Mouse (Mus musculus) gastrocnemius, postnatal 4 days (tissue): ENCODE measurements around the gene Magt1. TPM values are rescaled to one million over a fixed set of nuclear protein-coding genes. Genes with fewer than 3 reads are reported as not detected.
"Not testable (repeated sequence)": the region's sequence is repeated elsewhere in the genome, so short reads cannot be mapped to it uniquely, and the experiment has no call there.

ENCODE experiments used
- DNase-seq, 2 experiments: peaks; one replicate each; pipeline ENCODE4 v3.0.0; 2021 to 2022; ENCODE audit warnings: low spot score in 2 of 2, mixed read lengths in 2 of 2
- total RNA-seq, 2 experiments: library from RNA; stranded (reverse); gene quantifications; 2 replicates each; pipeline ENCODE4 v1.2.3; 2021

The Magt1 gene
- total RNA-seq, 2 experiments from 2014 or later, result 36.7 to 37.3 TPM

DNA sequence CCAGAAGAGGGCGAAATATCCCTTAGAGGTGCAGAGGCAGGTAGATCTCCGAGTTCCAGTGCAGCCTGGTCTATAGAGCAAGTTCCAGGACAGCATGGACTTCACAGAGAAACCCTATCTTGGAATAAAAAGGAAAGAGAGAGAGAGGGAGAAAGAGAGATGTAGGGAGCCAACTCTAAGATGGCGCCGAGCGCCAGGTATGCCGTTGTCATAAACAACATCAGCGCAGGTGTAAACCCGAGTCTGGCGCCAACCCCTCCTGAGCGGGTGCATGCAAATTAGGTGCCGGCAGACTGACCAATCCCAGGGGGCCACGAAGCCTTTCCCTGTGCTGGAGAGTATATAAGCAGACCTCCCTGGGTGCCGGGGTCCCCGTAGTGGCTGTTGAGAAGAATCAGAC, 54.6 kb downstream of the Magt1 start:
- not testable (repeated sequence) for DNase-seq

GRCm38 (mm10) chrX:105953999-105954398, 57.7 kb downstream of the Magt1 start:
- DNase-seq, result no peak

- no peak for DNase-seq
Measured at GRCm38 (mm10) chrX:105946357-105946756, 65.3 kb downstream of the Magt1 start.

DNA sequence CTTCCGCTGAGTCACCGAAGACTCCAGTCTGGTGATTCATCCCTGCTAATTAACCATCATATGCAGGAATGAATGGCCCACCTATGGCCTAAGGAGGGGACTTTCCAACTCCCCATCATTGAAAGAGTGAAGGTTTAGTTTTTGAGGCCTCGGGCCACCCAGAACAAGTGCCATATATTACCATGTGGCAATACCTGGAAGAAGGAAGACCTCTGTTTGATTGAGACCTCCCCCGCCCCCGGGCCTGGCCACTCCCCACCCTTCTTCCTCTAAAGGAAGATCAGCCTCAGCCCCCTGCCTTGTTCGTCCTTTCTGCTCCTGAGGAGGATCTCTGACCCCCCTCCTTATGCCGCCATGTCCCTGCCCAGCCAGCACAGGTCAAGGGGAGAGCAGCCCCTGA, 72.5 kb downstream of the Magt1 start:
- no peak for DNase-seq

DNA sequence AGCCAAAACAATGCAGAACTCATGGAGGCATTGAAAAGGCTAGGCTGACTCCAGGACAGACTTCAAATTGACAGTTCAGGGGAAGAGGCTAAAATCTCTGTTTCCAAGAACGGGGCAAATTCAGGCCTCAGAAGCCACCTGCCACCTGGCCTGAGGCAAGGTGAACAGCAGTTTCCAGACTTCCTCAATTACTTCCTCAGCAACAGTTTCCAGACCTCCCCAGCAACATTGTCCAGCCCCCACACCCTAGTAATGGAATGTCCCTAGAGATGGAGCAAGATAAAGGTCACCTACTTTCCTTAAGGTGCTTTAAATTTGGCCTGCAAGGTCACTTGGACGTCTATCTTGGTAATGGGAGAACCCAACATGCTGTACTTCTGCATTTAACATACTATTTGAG, 74.0 kb downstream of the Magt1 start:
- no peak for DNase-seq

DNA sequence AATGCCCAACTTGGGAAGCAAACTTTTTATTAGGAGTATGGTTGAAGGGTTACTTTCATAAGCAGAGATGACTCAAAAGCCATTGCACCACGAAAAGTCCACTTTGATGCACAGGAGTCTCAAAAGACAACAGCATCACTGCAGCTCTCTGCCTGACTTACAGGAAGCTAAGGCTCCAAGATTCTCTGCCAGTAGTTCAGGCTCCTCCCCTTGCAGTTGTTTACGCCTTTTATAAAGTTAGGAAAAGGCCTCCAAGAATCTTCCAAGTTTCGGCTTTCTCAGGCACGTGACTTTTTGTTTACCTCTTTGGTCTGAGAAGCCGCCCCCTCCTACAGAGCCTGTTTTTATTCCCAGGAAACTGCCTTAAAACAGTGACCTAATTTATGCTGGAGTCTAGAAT, 77.4 kb downstream of the Magt1 start:
- no peak for DNase-seq

DNA sequence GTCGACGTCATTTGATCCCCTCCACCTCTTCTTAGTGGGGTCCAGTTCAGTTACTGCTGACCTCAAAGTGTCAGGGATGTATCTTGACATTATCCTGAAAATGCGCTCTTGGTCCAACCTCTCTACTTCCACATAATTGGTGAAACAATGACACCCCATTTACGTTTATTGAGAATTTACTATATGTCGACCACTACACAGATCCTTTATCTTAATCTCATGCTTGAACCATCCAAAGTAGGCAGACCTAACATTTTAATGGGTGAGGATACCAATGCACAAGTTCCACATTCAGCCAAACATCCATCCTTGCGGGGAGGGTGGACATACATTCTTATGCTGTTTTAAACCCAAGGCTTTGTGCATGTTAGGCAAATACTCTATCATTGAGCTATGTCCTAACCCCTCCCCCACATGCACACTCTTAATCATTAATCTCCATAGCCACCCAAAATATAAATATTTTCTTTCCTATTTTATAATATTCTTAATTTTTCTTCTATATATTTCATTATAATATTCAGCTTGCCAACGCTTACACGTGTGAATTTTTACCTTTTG, 82.1 kb downstream of the Magt1 start:
- no peak for DNase-seq

DNA sequence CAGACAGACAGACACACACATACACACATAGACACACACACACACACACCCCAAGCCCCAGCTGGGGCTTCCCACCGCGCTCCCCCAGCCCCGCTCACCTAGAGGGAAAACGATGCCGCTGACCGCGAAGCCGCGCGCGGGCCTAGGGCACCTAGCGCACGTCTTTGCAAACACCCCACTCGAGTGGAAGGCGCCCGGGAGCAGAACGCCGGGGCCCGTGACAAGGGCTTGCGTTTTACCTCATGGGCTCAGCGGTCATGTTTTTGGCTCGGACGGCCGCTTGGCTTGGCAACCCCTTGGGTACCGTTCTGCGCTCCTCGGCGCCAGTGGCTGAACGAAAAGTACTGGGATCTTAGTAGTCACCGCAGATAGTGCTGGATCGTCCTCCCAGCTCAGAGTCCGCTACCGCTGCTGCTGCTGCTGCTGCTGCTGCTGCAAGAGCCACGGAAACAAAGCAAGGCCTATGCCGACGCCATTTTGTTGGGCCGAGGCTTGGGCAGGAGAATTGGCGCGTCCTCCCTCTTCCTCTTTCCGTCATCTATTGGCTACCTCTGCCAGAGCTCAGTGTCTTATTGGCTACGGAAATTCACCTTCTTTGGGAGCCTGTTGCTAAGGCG, 82.7 kb downstream of the Magt1 start, which contains the start of gene Atrx:
Atrx (minus strand) TSS at position 543 of the 617 bp plus-strand sequence.
- DNase-seq, result peak; percentile 47 to 61

DNA sequence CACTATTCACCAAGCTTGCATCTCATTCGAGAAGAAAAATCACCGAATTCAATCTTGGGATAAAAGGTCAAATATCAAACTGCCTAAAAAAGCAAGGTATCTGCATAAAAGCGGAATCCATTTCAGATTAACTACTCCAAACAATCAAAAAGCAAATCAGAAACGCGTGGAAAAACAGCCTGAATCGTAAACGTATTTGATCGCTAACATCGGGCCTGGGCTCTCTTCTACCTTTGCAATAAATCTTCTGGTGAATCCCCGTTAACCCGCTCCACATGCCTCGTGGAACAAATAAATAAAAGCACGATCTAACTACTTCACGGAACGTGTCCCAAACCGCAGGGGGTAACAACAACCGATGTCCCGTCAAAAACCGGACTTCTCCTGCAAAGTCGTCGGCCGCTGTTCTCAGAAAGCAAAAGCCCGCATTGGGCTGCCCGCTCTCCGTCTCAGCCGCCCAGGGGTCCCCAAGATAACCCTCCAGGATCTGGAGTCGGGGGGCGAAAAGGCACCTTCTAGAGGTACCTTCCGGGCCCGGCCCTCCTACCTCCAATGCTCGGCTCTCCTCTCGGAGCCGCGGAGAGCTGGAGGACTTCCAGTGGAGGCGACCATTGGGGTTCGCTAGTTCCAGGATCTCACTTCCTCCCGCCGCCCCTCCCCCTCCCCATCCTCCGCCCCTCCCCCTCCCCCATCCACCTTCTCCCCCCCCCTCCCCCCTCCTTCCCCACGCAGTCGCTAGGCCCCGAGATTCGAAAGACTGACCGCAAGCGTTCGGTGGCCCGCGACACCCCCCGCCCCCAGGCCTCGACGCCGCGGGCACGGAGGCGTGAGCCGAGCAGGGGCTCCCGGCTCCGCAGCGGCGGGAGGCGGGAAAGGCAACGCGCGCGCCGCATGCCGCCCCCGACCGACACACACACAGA, 83.5 kb downstream of the Magt1 start:
- peak in 1 of 2 experiments; percentile 45 for DNase-seq

- DNase-seq, result no peak
Measured at GRCm38 (mm10) chrX:105926121-105926735, 85.5 kb downstream of the Magt1 start.

- no peak for DNase-seq
Measured at GRCm38 (mm10) chrX:105924326-105925070, 87.2 kb downstream of the Magt1 start.

DNA sequence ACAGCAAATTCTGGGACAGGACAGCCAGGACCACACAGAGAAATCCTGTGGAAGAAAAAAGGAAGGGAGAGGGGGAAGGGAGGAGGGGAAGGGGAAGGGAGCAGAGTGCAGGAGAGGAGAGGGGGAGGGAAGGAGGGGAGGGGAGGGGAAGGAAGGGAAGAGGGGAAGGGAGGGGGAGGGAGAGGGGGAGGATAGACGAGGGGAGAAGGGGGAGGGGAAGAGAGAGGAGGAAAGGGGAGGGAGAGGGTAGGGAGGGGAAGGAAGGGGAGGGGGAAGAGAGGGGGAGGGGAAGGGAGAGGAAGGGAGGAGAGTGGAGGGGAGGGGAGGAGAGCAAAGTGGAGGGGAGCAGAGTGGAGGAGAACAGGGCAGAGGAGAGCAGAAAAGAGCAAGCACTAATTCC, 87.8 kb downstream of the Magt1 start:
- DNase-seq, result no peak

DNA sequence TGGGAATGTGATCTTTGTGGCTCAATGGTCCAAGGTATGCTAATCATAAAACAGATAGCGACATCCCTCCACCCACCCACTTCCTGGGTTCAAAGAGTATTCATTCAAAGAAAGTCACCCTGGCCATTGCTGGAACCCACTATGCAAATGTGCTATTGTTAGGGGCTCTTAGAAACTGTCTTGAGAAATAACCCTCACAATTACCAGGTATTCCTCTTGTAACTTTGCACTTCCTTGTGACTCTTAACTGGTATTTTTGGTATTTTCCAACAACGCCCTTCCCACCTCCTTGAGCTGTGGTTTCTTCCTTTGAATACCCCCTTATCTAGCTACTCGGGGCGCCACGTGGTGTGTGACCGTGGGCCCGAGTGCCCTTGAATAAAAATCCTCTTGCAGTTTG, 88.7 kb downstream of the Magt1 start:
- not testable (repeated sequence) for DNase-seq

GRCm38 (mm10) chrX:105921421-105921820, 90.3 kb downstream of the Magt1 start:
- DNase-seq, result no peak

Other genes starting within 250 kb of the Magt1 start
- 1 to 10 TPM; 4.1 to 4.6 TPM for gene Fgf16, start 247.6 kb downstream of the Magt1 start, total RNA-seq
- 100 to 1,000 TPM in 1 of 2 experiments, 10 to 100 TPM in 1; 99.2 to 106 TPM for gene Atrx, start 82.5 kb downstream of the Magt1 start, total RNA-seq
- 100 to 1,000 TPM; 568 to 633 TPM for gene Cox7b, start 3.8 kb upstream of the Magt1 start, total RNA-seq
- 10 to 100 TPM; 24.9 to 25.9 TPM for gene Atp7a, start 15.4 kb upstream of the Magt1 start, total RNA-seq
- gene Tlr13, start 131.3 kb upstream of the Magt1 start, total RNA-seq, result 1 to 10 TPM; 1.8 to 1.9 TPM
- 100 to 1,000 TPM; 561 to 647 TPM for gene Pgk1, start 175.2 kb upstream of the Magt1 start, total RNA-seq
- 1 to 10 TPM; 7.7 to 7.8 TPM for gene Taf9b, start 209.3 kb upstream of the Magt1 start, total RNA-seq
- gene Fnd3c2, start 243.5 kb upstream of the Magt1 start, total RNA-seq, result 1 to 10 TPM in 1 of 2 experiments, not detected in 1; 4.9 TPM